Mouse (Mus musculus): ENCODE results near the gene Lca5. TPM values are rescaled to one million over a fixed set of nuclear protein-coding genes. Genes with fewer than 3 reads are reported as not detected.

The Lca5 gene
- 1 to 10 TPM; 1.2 to 1.8 TPM for total RNA-seq (2021)
- long read RNA-seq, experiment 1 = 0 reads
- long read RNA-seq, experiment 2 = 0 reads

DNA sequence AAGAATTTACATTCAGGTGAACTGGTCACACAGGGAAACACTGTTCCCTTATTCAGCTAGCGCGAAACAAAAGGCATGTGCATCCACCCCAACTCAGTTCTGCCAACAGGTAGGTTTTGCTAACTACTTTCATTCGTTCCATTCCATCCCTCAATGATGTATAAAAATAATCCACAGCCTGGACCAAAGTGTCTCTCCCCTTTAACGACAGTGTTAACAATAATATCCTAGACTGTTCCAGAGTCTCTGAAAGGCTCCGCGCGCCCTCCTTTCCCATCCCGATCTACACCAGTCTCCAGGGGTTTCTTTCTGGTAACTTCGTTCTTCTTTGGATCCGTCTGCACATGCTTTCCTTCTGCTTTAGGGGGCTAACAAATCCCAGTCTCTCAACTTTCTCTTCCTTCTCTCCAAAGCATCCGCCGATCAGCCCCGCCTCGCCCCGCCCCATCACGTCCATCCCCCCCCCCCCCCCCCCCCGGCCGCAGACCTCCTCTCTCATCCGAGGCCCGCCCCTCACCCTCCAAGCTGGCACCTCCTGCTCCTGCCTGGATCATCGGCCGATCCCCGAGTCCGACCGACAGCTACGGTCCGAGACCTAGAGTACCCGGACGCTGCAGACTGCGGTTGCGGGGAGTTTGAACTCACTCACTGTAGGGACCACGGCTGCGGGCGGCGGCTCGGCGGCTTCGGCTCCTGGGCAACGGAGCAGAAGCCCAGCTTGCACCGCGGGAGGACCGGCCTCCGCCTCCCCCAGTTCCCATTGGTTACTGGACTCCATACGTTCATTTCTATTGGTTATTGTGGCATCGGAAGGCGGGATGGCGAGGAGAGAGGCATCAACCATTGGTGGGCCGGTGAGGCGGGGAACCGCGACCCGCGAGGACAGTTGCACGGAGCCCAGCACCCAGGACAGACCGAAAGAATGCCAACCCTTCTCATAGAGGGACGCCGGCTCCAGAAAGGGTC lies at the start of gene Lca5:
Lca5 (minus strand) TSS at position 736 of the 966 bp plus-strand sequence.
- DNase-seq (ENCODE audit: low spot score) = peak; percentile 96

DNA sequence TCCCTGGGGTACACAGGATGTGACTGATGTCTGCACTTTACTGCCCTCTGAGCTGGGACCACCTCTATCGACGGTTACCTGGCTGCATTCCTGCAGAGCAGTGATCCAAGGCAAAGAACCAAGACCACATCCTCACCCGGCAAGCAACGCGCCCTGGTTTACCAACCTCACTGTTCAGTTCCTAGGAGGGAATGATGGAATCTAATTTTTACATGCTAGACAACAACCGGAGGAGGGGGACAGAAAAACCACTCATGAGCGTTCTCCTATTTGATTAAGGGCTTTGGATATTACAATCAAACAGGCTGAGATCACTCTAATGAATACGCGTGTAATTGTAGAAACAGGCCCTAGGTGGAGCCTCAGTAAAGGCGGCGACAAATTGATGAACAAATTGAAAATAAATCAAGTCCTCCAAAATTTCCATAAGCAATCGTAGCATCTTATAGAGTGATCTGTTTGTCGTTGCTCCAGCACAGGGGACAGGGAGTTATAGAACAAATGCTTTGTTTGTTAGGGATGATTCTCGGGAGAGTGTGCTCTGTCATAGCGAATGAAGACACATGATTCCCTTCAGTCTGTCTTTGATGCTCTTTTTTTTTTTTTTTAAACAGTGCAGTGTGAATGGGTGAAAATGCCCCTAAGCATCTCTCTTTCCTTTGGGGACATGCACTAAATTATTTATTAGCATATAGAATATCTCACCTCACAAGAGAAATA lies 47.7 kb upstream of the Lca5 start:
- DNase-seq (ENCODE audit: low spot score) = no peak

DNA sequence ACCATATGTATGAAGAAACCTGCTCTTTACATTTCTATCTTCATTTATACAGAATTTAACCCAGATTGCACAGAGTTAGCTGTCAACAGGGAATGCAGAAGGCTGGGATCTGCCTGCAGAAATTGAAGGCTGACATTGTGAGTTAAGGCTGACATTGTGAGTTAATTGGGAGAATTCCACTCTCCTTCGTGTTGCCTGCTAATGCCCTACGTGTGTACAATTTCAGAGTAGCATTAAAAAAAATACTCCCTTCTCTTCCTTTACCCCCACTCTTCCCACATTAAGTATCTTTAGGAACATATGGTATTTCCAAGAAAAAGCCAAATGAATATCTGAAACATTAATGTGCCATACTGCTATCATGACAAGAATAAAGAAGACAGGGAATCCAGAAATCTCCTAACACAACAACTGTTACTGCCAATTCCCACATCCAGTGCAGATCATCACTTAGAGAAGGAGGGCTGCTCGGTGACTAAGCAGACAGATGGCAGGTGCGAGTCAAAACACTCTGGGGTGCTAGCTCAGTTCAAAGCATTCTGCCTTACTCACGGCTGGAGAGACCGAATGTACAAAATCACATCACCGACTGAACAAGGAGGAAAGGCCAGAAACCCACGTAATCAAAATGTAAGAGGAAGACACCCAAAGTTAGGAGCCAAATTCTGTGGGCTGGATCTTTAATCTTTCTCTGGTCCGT lies 47.0 kb upstream of the Lca5 start:
- no peak for DNase-seq (ENCODE audit: low spot score)

GRCm38 (mm10) chr9:83485966-83486365 lies 45.0 kb upstream of the Lca5 start:
- no peak for DNase-seq (ENCODE audit: low spot score)

- no peak for DNase-seq (ENCODE audit: low spot score)
These were observed 44.4 kb upstream of the Lca5 start for GRCm38 (mm10) chr9:83485357-83485756.

DNA sequence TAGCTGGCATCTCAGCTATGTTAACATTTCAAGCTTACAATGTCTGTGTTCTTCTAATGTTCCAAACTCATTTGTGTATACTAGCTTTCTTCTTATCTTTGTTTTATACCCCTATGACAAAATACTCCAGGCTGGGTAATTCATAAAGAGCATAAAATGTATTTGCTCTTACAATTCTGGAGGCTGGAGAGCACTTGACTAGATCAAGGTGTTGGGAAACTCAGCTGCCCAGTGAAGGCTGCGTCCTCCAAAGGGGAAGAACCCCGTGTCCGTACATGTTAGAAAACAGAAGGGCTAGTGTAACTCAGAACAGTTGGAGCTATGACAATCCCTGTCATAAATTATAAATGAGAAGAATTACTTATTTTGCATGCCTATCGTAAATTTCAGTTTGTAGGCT lies 42.5 kb upstream of the Lca5 start:
- DNase-seq (ENCODE audit: low spot score) = no peak

DNA sequence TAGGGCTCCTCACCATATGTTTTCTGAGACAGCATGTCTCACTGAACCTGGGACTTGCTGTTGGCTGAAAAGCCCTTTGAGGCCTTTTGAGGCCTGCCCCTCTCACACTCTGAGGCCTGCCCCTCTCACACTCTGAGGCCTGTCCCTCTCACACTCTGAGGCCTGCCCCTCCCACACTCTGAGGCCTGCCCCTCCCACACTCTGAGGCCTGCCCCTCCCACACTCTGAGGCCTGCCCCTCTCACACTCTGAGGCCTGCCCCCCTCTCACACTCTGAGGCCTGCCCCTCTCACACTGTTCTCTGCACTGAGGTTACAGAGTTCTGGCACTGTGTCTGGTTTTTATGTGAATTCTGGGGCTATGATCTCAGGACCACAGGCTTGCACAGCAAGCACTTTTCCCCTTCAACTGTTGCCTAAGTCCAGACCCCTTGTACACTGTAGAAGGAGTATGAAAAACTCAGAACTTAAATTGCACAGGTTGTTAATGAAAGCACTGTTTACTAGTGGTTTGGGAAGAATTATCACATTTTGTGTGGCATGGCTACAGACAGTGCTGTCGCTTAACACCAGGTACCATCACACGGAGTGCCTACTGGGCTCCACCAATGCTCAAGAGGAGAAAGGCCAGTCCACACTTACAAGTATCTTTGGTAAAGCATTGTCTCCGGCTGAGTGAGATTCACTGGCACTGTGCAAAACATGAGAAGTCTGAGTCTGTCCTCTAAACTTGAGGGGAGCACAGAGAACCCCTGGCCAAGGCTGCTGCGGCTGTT lies 41.4 kb upstream of the Lca5 start:
- no peak for DNase-seq (ENCODE audit: low spot score)

DNA sequence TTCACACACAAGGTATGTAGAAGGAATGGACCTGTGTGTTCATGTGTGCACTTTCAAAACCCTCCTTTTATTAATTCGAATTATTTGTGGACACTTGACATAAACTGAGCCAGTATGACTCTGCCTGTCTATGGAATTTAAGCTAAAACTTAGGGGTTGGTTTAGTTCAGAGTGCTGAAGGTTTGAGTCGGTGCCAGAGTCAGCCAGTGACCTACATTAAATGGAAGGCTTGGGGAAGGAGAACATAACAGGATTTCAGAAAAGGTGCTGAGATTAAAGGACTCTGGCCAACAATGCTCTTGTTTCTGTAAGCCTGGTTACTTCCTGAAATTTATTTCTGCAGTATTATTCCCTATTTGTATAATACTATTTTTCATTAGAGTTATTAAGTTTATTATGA lies 28.9 kb upstream of the Lca5 start:
- no peak for DNase-seq (ENCODE audit: low spot score)

DNA sequence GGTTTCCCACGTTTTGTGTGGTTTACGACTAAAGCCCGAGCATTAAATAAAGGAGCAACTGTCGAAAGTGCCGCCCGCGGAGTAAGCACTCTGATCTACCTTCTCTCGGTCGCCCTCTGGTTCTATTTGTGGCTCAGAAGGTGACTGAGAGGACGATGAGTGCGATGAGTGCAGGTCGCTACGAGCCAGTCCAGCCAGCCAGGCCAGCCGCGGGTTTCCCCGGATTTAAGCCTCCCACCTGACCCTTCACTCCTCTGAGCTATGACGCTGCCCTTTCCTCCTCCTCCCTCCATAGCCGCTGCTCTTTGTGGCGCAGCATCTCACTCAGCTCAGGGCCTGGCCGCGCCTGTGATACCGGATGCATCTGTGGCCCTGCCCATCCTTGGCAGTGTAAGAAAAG lies 6.8 kb upstream of the Lca5 start:
- DNase-seq (ENCODE audit: low spot score) = peak; percentile 42

DNA sequence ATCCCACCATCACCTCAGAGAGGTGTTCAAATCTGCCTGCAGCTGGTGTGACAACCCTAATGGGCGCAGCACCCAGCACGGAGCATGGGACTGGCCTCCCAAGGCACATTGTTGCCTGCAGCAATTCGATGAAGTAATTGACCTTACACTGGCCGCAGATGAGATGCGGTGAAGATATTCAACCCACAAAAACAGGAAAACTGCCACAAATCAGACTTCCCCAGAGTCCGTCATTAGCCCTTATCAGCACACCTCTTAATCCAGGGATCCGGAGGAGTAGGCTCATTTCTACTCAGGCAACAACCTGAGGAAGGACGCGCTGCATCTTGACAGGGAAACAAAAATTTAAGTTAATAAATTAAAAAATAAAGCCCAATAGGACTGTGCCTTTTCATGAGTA lies 6.2 kb upstream of the Lca5 start:
- no peak for DNase-seq (ENCODE audit: low spot score)

DNA sequence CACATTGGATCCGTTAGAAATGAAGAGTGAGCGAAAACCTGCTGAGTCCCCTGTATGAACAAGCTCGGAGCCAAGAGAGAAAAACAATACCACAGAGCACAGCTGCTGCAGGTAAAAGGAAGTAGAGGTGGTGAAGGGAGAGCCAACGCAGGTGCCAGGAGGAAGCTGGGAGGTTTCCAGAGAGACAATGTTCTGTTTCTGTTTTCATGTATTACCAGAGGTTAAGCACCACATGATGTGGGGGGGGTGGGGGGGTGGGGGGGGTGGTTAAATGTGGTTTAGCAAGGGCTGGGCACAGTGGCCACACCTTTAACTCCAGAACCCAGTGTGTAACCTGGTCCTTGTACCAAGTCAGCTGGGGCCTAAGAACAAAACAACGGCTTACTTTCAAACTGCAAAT lies 3.3 kb downstream of the Lca5 start:
- no peak for DNase-seq (ENCODE audit: low spot score)

- no peak for DNase-seq (ENCODE audit: low spot score)
These were observed 6.4 kb downstream of the Lca5 start for GRCm38 (mm10) chr9:83434489-83434888.

DNA sequence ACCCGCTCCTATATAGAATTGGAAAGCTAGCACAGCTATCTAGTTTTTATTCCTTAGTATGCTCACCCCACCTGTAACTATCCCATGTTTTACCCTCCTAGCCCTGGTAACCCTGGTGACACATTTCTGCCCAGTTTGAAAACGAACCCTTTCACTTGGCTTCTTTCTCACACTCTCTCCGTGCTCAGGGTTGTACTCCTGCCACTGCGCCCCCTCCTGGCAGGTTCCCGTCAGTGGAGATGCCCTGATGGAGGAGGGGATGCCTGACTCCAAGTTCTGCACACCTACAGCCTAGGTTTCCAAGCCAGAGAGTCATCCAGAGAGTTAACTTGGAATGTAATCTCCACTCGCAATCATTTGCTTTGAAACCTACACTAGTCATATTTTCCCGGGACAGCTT lies 7.3 kb downstream of the Lca5 start:
- no peak for DNase-seq (ENCODE audit: low spot score)

GRCm38 (mm10) chr9:83427926-83428325 lies 13.0 kb downstream of the Lca5 start:
- no peak for DNase-seq (ENCODE audit: low spot score)

- no peak for DNase-seq (ENCODE audit: low spot score)
These were observed 22.0 kb downstream of the Lca5 start for GRCm38 (mm10) chr9:83418965-83419364.

DNA sequence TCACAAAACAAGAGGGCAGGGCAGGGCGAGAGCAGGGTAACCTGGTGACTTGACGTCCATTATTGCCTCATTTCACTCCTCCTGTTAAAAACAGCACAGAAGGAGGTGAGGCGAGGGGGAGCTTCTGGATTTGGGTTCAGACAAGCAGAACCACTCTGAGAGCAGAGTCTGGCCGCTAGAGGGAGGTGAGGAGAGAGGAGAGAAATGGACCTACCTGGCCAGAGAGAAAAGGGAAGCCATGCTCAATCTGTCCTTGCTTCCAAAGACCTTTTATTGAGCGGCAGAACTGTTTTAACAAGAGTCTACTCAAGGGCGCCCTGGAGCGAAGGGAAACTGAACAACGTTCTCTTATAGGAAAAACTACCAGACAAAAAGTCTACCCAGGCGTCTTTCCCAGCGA lies 27.9 kb downstream of the Lca5 start:
- DNase-seq (ENCODE audit: low spot score) = no peak

- DNase-seq (ENCODE audit: low spot score) = no peak
These were observed 35.8 kb downstream of the Lca5 start for GRCm38 (mm10) chr9:83405150-83405549.

GRCm38 (mm10) chr9:83400783-83401182 lies 40.1 kb downstream of the Lca5 start:
- DNase-seq (ENCODE audit: low spot score) = no peak

GRCm38 (mm10) chr9:83399414-83399813 lies 41.5 kb downstream of the Lca5 start:
- no peak for DNase-seq (ENCODE audit: low spot score)

DNA sequence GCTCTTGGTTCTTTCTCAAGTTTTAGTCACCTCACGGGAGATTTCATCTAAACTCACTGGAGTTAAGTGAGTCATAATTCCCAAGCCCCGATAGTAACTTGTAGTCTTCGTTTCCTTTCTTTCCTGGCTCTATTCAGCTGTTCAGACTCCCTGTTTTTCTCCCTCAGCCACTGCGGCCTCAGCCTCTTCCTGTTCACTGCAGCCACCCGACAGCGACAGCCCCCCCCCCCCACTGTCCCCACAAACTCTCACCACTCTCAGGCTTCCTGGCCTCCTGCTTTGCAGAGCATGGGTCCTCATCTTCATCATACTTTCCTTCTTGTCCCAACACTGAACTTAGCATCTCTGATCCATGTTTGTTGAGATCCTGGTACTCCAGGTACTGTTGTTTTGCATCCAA lies 42.7 kb downstream of the Lca5 start:
- DNase-seq (ENCODE audit: low spot score) = no peak

GRCm38 (mm10) chr9:83395456-83395855 lies 45.5 kb downstream of the Lca5 start:
- DNase-seq (ENCODE audit: low spot score) = no peak
